ENCODE assay signal across 11 mouse cellular contexts in genomic region chr11:43565852-43566251, GRCm38 (mm10). TPM values are rescaled to one million over a fixed set of nuclear protein-coding genes. Genes with fewer than 3 reads are reported as not detected.
DNase-seq lines count a peak whose midpoint lies in the region; ATAC-seq and TF ChIP-seq lines count a peak whose summit lies in the region.
"Had no signal": no experiment of that assay in that cellular context is flagged by ENCODE, and none has a peak within 500 bp of the region (broad histone marks: within the 10 kb centered on the region; RNA-seq: fewer than 3 reads in every experiment).

No protein-coding gene starts in this region.

- 25% methylated on average over 8 of the region's 8 CpGs for WGBS in heart, embryonic 15.5 days
- WGBS in hindbrain, embryonic 14.5 days: 20% methylated on average over 8 of the region's 8 CpGs
- 4% methylated on average over 8 of the region's 8 CpGs for WGBS in midbrain, embryonic 15.5 days
- WGBS in liver, embryonic 12.5 days (ENCODE audit: insufficient replicate concordance): 45% methylated on average over 8 of the region's 8 CpGs

- no peak for TF ChIP-seq POLR2A in brain, embryonic 14.5 days (IDR thresholded peaks at IDR 0.05; ENCODE audit: borderline replicate concordance, extremely low read depth, insufficient read depth, insufficient read length, poor library complexity, severe bottlenecking)

- no peak for TF ChIP-seq CTCF in brain, embryonic 14.5 days (IDR thresholded peaks at IDR 0.05; ENCODE audit: borderline replicate concordance, extremely low read depth, insufficient read depth, insufficient read length)

- H3K27me3 ChIP-seq in heart, embryonic 15.5 days: no peaks in the 10 kb centered on the region
- no peaks in the 10 kb centered on the region for H3K27me3 ChIP-seq in hindbrain, embryonic 14.5 days (ENCODE audit: control insufficient read depth, insufficient read depth, low read length)
- H3K27me3 ChIP-seq in midbrain, embryonic 15.5 days (replicated peaks): no peaks in the 10 kb centered on the region
- no peaks in the 10 kb centered on the region for H3K27me3 ChIP-seq in liver, embryonic 12.5 days (replicated peaks)
- H3K27me3 ChIP-seq: liver, embryonic 15.5 days had no signal

- no peaks in the 10 kb centered on the region for H3K9me3 ChIP-seq in heart, embryonic 15.5 days (replicated peaks)
- no peaks in the 10 kb centered on the region for H3K9me3 ChIP-seq in hindbrain, embryonic 14.5 days (ENCODE audit: control insufficient read depth, low read length)
- no peaks in the 10 kb centered on the region for H3K9me3 ChIP-seq in midbrain, embryonic 15.5 days
- H3K9me3 ChIP-seq in liver, embryonic 12.5 days (replicated peaks): no peaks in the 10 kb centered on the region
- H3K9me3 ChIP-seq: liver, embryonic 15.5 days had no signal

- H3K36me3 ChIP-seq in heart, embryonic 15.5 days: no peaks in the 10 kb centered on the region
- H3K36me3 ChIP-seq in hindbrain, embryonic 14.5 days (replicated peaks; ENCODE audit: control insufficient read depth, insufficient read depth): no peaks in the 10 kb centered on the region
- H3K36me3 ChIP-seq in midbrain, embryonic 15.5 days (replicated peaks): no peaks in the 10 kb centered on the region
- H3K36me3 ChIP-seq in liver, embryonic 12.5 days: no peaks in the 10 kb centered on the region
- H3K36me3 ChIP-seq: liver, embryonic 15.5 days had no signal

- no peak overlapping the region for H3K4me3 ChIP-seq in heart, embryonic 15.5 days
- no peak overlapping the region for H3K4me3 ChIP-seq in hindbrain, embryonic 14.5 days (replicated peaks; ENCODE audit: low read length)
- no peak overlapping the region for H3K4me3 ChIP-seq in midbrain, embryonic 15.5 days
- H3K4me3 ChIP-seq in liver, embryonic 12.5 days: no peak overlapping the region
- H3K4me3 ChIP-seq: liver, embryonic 15.5 days had no signal

- H3K27ac ChIP-seq in heart, embryonic 15.5 days: peak overlapping the region; percentile 76
- H3K27ac ChIP-seq in hindbrain, embryonic 14.5 days: peak overlapping the region; percentile 47; the same call in 1 of the 2 replicates
- H3K27ac ChIP-seq in midbrain, embryonic 15.5 days: peak overlapping the region; percentile 58
- H3K27ac ChIP-seq in liver, embryonic 12.5 days: no peak overlapping the region
- H3K27ac ChIP-seq: liver, embryonic 15.5 days had no signal

- H3K4me2 ChIP-seq in heart, embryonic 15.5 days: no peak overlapping the region
- no peak overlapping the region for H3K4me2 ChIP-seq in hindbrain, embryonic 14.5 days (replicated peaks)
- H3K4me2 ChIP-seq in midbrain, embryonic 15.5 days: peak overlapping the region; percentile 12; the same call in 1 of the 2 replicates
- H3K4me2 ChIP-seq in liver, embryonic 12.5 days: no peak overlapping the region
- H3K4me2 ChIP-seq: liver, embryonic 15.5 days had no signal

- no peak for DNase-seq in heart, adult 11 months
- peak; percentile 71 for DNase-seq in brain, embryonic 14.5 days (ENCODE audit: low read depth)
- DNase-seq in hindbrain, embryonic 14.5 days (ENCODE audit: low spot score): no peak
- DNase-seq in layer of hippocampus, adult 9-10 months (ENCODE audit: low spot score): no peak
- DNase-seq in cerebellum, postnatal 36 days: no peak
- DNase-seq: right cerebral cortex, adult 18-20 months had no signal

- no peak overlapping the region for H3K9ac ChIP-seq in heart, embryonic 15.5 days
- no peak overlapping the region for H3K9ac ChIP-seq in hindbrain, embryonic 14.5 days
- no peak overlapping the region for H3K9ac ChIP-seq in midbrain, embryonic 15.5 days
- H3K9ac ChIP-seq in liver, embryonic 12.5 days: no peak overlapping the region
- H3K9ac ChIP-seq: liver, embryonic 15.5 days had no signal

- H3K4me1 ChIP-seq in heart, embryonic 15.5 days (replicated peaks): peaks cover 77% of the 10 kb centered on the region
- peaks cover 24% of the 10 kb centered on the region for H3K4me1 ChIP-seq in hindbrain, embryonic 14.5 days (replicated peaks; ENCODE audit: control insufficient read depth, insufficient read depth, low read length)
- H3K4me1 ChIP-seq in midbrain, embryonic 15.5 days: peaks cover 23% of the 10 kb centered on the region
- H3K4me1 ChIP-seq in liver, embryonic 12.5 days: peaks cover 13% of the 10 kb centered on the region; the same call in 1 of the 2 replicates

- no peak for ATAC-seq in heart, embryonic 15.5 days (replicated peaks; ENCODE audit: insufficient number of reproducible peaks, insufficient read depth, low FRiP score, low read depth)
- 0 out of 2 replicates have a peak, but pooled peaks have one; percentile 21 for ATAC-seq in hindbrain, embryonic 14.5 days (ENCODE audit: low FRiP score)
- peak; percentile 46 for ATAC-seq in midbrain, embryonic 15.5 days (replicated peaks)
- no peak for ATAC-seq in liver, embryonic 12.5 days

RNA-seq across cellular contexts. Expression of gene 4933415A04Rik, which starts 21.0 kb away (rescaled TPM):
- polyA plus RNA-seq in heart, embryonic 15.5 days (2015; fragmentation: Nextera tagmentation; extraction: Ambion mirVana): 4.6 and 5.4 TPM in 2 replicates
- 0.67 and 1.2 TPM in 2 replicates for polyA plus RNA-seq in brain, embryonic 14.5 days (2012; rRNA removed)
- polyA plus RNA-seq in hindbrain, embryonic 14.5 days (2014; fragmentation: Nextera tagmentation; extraction: Ambion mirVana): 2.2 and 3.3 TPM in 2 replicates
- polyA plus RNA-seq in midbrain, embryonic 15.5 days (2015; fragmentation: Nextera tagmentation; extraction: Ambion mirVana): 4.1 and 4.2 TPM in 2 replicates
- 1.0 and 1.4 TPM in 2 replicates for polyA plus RNA-seq in liver, embryonic 12.5 days (2016; fragmentation: Nextera tagmentation; extraction: Ambion mirVana)

RNA-seq across cellular contexts. Expression of gene Fabp6, which starts 35.5 kb away (rescaled TPM):
- polyA plus RNA-seq in heart, embryonic 15.5 days (2015; fragmentation: Nextera tagmentation; extraction: Ambion mirVana): not detected in 2 replicates
- polyA plus RNA-seq in brain, embryonic 14.5 days (2012; rRNA removed): not detected in 2 replicates
- not detected in 2 replicates for polyA plus RNA-seq in hindbrain, embryonic 14.5 days (2014; fragmentation: Nextera tagmentation; extraction: Ambion mirVana)
- not detected in 2 replicates for polyA plus RNA-seq in midbrain, embryonic 15.5 days (2015; fragmentation: Nextera tagmentation; extraction: Ambion mirVana)
- not detected in 2 replicates for polyA plus RNA-seq in liver, embryonic 12.5 days (2016; fragmentation: Nextera tagmentation; extraction: Ambion mirVana)
- polyA plus RNA-seq: liver, embryonic 15.5 days; stomach, embryonic 14.5 days had no signal

RNA-seq across cellular contexts. Expression of gene Ccnjl, which starts 37.3 kb away (rescaled TPM):
- 20.2 and 21.0 TPM in 2 replicates for polyA plus RNA-seq in heart, embryonic 15.5 days (2015; fragmentation: Nextera tagmentation; extraction: Ambion mirVana)
- polyA plus RNA-seq in brain, embryonic 14.5 days (2012; rRNA removed): 6.2 and 8.2 TPM in 2 replicates
- polyA plus RNA-seq in hindbrain, embryonic 14.5 days (2014; fragmentation: Nextera tagmentation; extraction: Ambion mirVana): 10.9 and 11.9 TPM in 2 replicates
- 13.7 and 15.3 TPM in 2 replicates for polyA plus RNA-seq in midbrain, embryonic 15.5 days (2015; fragmentation: Nextera tagmentation; extraction: Ambion mirVana)
- 5.4 and 5.6 TPM in 2 replicates for polyA plus RNA-seq in liver, embryonic 12.5 days (2016; fragmentation: Nextera tagmentation; extraction: Ambion mirVana)

Comparison
In these comparisons a context has a peak if more than half of its experiments do, and no peak if none do; other contexts are left out.
1. ATAC-seq: peak in hindbrain, embryonic 14.5 days (single experiment) and midbrain, embryonic 15.5 days (single experiment); none in heart, embryonic 15.5 days (single experiment) and liver, embryonic 12.5 days (single experiment).